Mouse (Mus musculus): ENCODE measurements around the gene Mrps18c. TPM values are rescaled to one million over a fixed set of nuclear protein-coding genes. Genes with fewer than 3 reads are reported as not detected.

Gene Mrps18c
- total and polyA plus RNA-seq, 3 experiments = 135 TPM; not detected in 1

GRCm38 (mm10) chr5:100820483-100821184, 22.2 kb downstream of the Mrps18c start, which contains the start of gene Abraxas1:
Abraxas1 (minus strand) TSS chr5:100820965.
- no peaks in the 10 kb centered on the region for H3K27me3 ChIP-seq (ENCODE audit: control insufficient read depth in 1 of 2, insufficient read depth in 2 of 2, low read length in 2 of 2)
- peaks cover 12% of the 10 kb centered on the region for H3K79me2 ChIP-seq (ENCODE audit: control insufficient read depth, insufficient read depth, low read length, poor library complexity)
- peak within 1 kb of the TSS; percentile 100 for H3K9ac ChIP-seq (ENCODE audit: control insufficient read depth, low read depth, low read length, poor library complexity, severe bottlenecking)
- peaks cover 6 to 12% of the 10 kb centered on the region in 2 experiments for H3K36me3 ChIP-seq (ENCODE audit: control insufficient read depth in 1 of 2, insufficient read depth in 2 of 2, low read length in 2 of 2)
- DNase-seq (ENCODE audit: low read depth, low spot score) = peak; percentile 93
- peak within 1 kb of the TSS; percentile 92 to 98 for H3K4me3 ChIP-seq (ENCODE audit: control insufficient read depth in 1 of 2, insufficient read depth in 1 of 2, low read depth in 2 of 2, low read length in 2 of 2)
- peaks cover 0 to 3% of the 10 kb centered on the region in 2 experiments; a peak in 1 of 4 replicates for H3K4me1 ChIP-seq (ENCODE audit: control insufficient read depth in 1 of 2, insufficient read depth in 2 of 2, low read length in 2 of 2)
- H3K9me3 ChIP-seq (replicated peaks; ENCODE audit: insufficient read depth, low read length) = no peaks in the 10 kb centered on the region
- H3K27ac ChIP-seq (ENCODE audit: control insufficient read depth, low read depth, low read length) = peak within 1 kb of the TSS; percentile 88
- TF ChIP-seq MXI1 (IDR thresholded peaks at IDR 0.05; ENCODE audit: low read depth, low read length) = no peak
- peak; percentile 80; the same call in 1 of the 2 replicates for TF ChIP-seq TCF12 (IDR thresholded peaks at IDR 0.05; ENCODE audit: low read depth, low read length)
- TF ChIP-seq USF2 (IDR thresholded peaks at IDR 0.05; ENCODE audit: borderline replicate concordance in 1 of 2, insufficient read depth in 1 of 2, low read depth in 1 of 2, low read length in 2 of 2) = no peak
- peak; percentile 76; the same call in 1 of the 2 replicates for TF ChIP-seq MAZ (IDR thresholded peaks at IDR 0.05; ENCODE audit: low read depth, low read length)
- peak; percentile 66 for TF ChIP-seq MAX (IDR thresholded peaks at IDR 0.05; ENCODE audit: low read length)
- no peak for TF ChIP-seq MEF2A (IDR thresholded peaks at IDR 0.05; ENCODE audit: extremely low read depth, insufficient replicate concordance, low read depth, low read length, poor library complexity, severe bottlenecking)
- TF ChIP-seq ZKSCAN1 (IDR thresholded peaks at IDR 0.05; ENCODE audit: low read depth, low read length) = no peak
- TF ChIP-seq ZMIZ1 (IDR thresholded peaks at IDR 0.05; ENCODE audit: low read depth, low read length) = peak; percentile 90
- TF ChIP-seq SMC3 (IDR thresholded peaks at IDR 0.05; ENCODE audit: low read depth, low read length) = no peak
- no peak; the same call in 1 of the 2 replicates for TF ChIP-seq E2F4 (IDR thresholded peaks at IDR 0.05; ENCODE audit: borderline replicate concordance, low read depth, low read length)
- TF ChIP-seq BHLHE40 (IDR thresholded peaks at IDR 0.05; ENCODE audit: borderline replicate concordance, low read depth, low read length) = no peak
- TF ChIP-seq POLR2AphosphoS5 (IDR thresholded peaks at IDR 0.05; ENCODE audit: borderline replicate concordance, low read depth, low read length) = 0 out of 2 replicates have a peak, but pooled peaks have one; percentile 46
- no peak for TF ChIP-seq RCOR1 (IDR thresholded peaks at IDR 0.05; ENCODE audit: low read depth, low read length)
- TF ChIP-seq CHD1 (IDR thresholded peaks at IDR 0.05; ENCODE audit: low read depth, low read length) = no peak; the same call in 1 of the 2 replicates
- no peak for TF ChIP-seq USF1 (IDR thresholded peaks at IDR 0.05; ENCODE audit: low read depth, low read length)
- no peak for TF ChIP-seq ZC3H11A (IDR thresholded peaks at IDR 0.05; ENCODE audit: low read depth, low read length)
- peak; percentile 22; the same call in 1 of the 2 replicates for TF ChIP-seq ETS1 (IDR thresholded peaks at IDR 0.05; ENCODE audit: low read depth, low read length)
- TF ChIP-seq POLR2AphosphoS2 (IDR thresholded peaks at IDR 0.05; ENCODE audit: low read length) = peak; percentile 98
- TF ChIP-seq NELFE (IDR thresholded peaks at IDR 0.05; ENCODE audit: low read depth, low read length) = peak; percentile 99
- no peak for TF ChIP-seq RAD21 (IDR thresholded peaks at IDR 0.05; ENCODE audit: low read depth, low read length)
- no peak for TF ChIP-seq MAFK (IDR thresholded peaks at IDR 0.05; ENCODE audit: borderline replicate concordance, low read depth, low read length)
- no peak for TF ChIP-seq CTCF (IDR thresholded peaks at IDR 0.05 in 2 of 3, conservative IDR thresholded peaks at IDR 0.05 in 1 of 3; ENCODE audit: control insufficient read depth in 1 of 3, insufficient read depth in 1 of 3, low read depth in 2 of 3, low read length in 3 of 3, poor library complexity in 1 of 3, severe bottlenecking in 1 of 3)
- TF ChIP-seq MYC (IDR thresholded peaks at IDR 0.05; ENCODE audit: low read depth, low read length) = peak; percentile 57; the same call in 1 of the 2 replicates
- TF ChIP-seq EP300 (IDR thresholded peaks at IDR 0.05; ENCODE audit: low read depth in 1 of 2, low read length in 2 of 2) = 0 out of 4 replicates have a peak, but pooled peaks of 1 of the 2 experiments have one; percentile 9
- no peak for TF ChIP-seq JUND (IDR thresholded peaks at IDR 0.05; ENCODE audit: low read depth, low read length)
- TF ChIP-seq ZNF384 (IDR thresholded peaks at IDR 0.05; ENCODE audit: low read depth, low read length) = no peak
- peak; percentile 92 to 98 for TF ChIP-seq POLR2A (IDR thresholded peaks at IDR 0.05; ENCODE audit: control insufficient read depth in 1 of 2, insufficient read depth in 1 of 2, low read depth in 1 of 2, low read length in 2 of 2, poor library complexity in 1 of 2)
- TF ChIP-seq TBP (IDR thresholded peaks at IDR 0.05; ENCODE audit: low read depth, low read length) = peak; percentile 89
- TF ChIP-seq GABPA (IDR thresholded peaks at IDR 0.05; ENCODE audit: low read depth, low read length) = no peak
- TF ChIP-seq GATA1 (IDR thresholded peaks at IDR 0.05; ENCODE audit: low read depth, low read length) = 0 out of 2 replicates have a peak, but pooled peaks have one; percentile 19
- no peak for TF ChIP-seq UBTF (IDR thresholded peaks at IDR 0.05; ENCODE audit: borderline replicate concordance, insufficient read depth, low read depth, low read length)
- no peak for TF ChIP-seq TAL1 (IDR thresholded peaks at IDR 0.05; ENCODE audit: low read length)
- TF ChIP-seq ELF1 (IDR thresholded peaks at IDR 0.05; ENCODE audit: low read depth, low read length) = no peak
- TF ChIP-seq KAT2A (conservative IDR thresholded peaks at IDR 0.05; ENCODE audit: low read depth, low read length) = no peak; the same call in 1 of the 2 replicates
- peak; percentile 87 for TF ChIP-seq NRF1 (IDR thresholded peaks at IDR 0.05; ENCODE audit: insufficient read depth, low read depth, low read length, poor library complexity, severe bottlenecking)

Measured in MEL (cell line).